Mouse (Mus musculus) c-Kit-positive CD71-positive TER-119-positive erythroid progenitor cells, embryonic 14.5 days (primary cell): ENCODE data around the gene 2410004B18Rik.

Experiments
- DNase-seq: peaks from one replicate; pipeline ENCODE4 v3.0.0-alpha.2; 2013; ENCODE audit warnings: low spot score

The 2410004B18Rik gene

DNA sequence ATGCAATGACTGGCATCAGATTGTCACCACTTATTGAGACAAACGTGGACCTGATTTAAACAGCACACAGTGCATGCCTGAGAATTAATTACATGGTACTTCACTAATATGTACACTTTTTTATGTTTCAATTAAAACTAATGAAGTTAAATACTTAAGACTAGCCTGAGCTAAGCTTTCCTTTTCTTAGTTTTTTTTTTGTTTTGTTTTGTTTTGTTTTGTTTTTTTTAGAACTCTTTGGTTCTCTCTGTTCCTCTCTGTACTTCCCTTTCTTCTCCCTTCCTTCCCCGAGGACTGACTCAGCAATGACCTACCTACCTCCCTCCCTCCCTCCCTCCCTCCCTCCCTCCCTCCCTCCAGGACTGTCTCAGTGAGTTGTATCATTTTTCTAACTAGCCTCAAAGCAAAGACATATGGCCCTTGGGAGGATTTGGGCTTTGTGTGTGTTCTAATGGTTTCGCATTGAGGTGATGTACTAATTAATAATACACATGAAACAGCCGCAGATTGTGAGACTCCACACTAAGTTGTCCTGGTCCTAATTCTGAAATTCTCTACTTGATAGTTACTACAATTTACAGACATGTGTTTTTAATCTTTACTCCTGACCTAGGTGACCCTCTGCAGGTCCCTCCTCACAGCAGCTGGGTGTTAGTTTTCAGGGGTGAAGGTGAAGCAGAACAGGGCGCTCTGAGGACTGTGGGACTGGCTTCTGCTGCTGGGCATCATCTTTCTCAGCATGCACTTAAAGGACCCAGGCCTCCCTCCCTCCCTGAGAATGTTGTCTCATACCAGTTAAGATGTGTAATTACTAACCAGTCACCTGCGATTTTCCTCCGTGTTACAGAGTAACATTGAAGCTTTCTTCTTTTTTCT lies 8.1 kb upstream of the 2410004B18Rik start:
- DNase-seq = no peak

DNA sequence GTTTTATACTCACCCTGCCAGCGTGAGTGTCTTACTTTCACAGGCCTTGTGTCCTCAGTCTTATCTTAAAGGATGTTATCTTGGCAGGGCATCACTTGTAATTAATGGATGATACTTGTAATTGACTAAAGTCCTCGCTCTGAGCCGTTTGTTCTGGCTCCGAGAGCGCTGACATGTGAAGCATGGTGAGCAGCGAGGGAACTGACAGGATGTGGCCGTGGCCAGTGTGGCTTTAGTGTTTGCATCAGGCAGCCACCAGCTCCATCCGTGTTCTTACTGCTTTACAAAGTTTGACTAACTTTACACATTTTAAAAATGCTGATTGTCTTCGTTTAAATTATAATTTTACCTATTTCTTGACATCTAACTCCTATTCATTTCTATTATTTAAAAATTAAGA lies 4.0 kb upstream of the 2410004B18Rik start:
- no peak for DNase-seq

DNA sequence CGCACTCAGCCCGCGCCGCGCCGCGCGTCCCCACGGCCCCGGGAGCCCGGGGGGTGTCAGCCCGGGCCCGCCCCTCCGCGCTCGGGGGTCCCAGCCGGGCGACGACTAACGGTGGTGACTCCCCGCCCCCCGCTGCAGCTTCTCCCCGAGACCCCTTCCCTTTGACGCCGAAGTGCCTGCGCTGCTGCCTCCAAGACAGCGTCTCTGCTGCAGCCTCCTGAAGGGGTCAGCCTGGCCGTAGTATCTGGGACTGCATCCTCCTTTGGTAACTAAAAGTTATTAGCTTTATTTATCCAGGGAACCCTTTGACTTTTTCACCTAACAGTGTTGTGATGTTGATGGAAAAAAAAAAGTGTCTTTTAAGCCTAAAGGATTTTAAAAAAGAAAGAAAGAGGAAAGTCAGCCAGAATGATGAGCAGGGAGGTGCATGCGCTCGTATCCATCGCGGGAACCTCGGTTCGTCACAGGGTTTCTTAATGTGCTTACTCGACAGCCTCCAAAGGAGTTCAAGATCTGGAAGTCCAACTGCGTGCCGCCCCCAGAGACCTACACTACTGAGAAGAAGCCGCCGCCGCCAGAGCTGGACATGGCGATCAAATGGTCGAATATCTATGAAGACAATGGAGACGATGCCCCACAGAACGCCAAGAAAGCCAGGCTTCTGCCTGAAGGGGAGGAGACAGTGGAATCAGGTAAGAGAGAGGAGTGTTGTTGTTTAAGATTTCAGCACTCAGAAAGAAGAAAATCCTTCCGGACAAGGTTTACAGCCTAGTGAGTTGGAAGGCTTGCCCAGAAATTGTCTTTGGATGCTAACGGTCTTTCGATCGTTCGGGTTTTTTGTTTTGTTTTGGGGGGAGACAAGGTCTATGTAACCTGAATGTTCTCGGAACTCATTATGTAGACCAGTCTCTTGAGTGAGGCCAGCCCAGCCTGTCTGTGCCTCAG lies 863 bp downstream of the 2410004B18Rik start:
- DNase-seq = no peak

DNA sequence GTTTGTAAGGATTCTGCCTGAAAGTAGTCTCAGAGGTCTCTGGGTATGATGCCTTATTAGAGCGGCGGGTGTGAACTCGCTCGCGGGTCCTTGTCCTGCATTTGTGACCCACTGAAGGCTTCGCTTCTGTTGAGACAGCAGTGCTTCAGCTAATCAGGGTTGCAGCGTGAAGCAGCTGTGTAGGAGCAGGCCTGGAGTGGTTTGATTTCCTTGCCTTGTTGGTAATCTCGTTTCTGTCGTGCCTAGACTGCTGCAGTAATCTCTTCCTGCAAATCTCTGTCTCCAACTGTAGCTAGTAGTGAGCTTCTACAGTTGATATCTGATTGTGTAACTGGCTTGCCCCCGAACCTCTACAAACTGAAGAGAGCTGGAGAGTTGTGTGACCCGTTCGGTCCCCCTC lies 1.6 kb downstream of the 2410004B18Rik start:
- no peak for DNase-seq

DNA sequence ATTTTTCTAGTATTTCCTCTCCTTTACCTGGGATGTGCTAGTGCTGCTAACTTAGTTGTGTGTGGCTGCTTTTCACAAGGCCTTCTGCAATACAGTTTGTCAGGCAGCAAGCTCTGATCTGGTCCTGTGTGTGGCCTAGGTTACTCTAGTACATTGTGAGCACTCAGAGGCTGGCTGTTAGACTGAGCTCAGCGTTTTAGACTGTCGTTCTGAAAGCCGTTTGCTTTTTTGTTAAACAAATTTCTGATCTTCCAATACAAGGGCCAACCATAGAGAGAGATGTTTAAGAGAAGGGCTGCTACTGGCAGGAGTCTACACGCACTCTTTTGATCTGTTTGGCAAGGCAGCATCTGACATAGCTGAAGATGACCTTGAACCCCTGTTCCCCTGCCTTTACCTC lies 2.2 kb downstream of the 2410004B18Rik start:
- no peak for DNase-seq

DNA sequence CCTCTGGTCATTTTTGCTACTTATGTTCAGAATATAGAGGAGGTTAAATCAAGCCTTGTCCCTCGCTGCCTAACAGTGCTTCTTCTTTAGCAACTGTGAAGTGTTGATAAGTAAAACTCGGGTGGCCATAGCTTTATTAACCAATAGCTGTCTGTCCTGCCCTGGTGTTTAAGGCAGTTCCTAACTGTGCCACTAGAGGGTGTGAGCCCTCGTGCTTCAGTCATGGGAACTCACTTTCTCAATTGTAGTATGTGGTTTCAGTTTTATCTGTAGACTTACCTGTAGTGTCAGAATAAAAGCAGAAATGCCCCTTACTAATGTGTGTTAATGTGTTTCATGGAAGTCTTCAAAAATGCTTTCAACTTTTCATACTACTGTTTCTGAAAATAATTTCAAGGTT lies 4.2 kb downstream of the 2410004B18Rik start:
- DNase-seq = peak; percentile 82

DNA sequence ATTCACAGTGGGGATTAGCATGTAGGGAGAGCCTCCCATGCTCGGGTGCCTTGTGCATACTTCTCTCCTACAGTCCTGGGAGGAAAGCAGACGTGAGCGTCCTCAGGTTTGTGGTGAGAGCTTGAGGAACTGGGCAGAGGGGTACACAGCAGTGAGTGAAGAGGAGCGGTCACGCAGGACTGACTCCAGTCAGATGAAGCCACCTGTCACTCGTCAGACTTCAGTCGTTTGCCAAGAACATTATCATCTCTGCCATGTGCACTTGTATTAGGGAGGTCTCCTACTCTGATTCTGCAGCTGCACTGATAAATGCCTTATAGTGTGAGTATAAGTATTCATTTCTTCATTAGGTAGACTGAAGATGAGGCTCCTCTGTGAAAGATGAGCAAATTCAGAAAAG lies 6.5 kb downstream of the 2410004B18Rik start:
- DNase-seq = no peak

DNA sequence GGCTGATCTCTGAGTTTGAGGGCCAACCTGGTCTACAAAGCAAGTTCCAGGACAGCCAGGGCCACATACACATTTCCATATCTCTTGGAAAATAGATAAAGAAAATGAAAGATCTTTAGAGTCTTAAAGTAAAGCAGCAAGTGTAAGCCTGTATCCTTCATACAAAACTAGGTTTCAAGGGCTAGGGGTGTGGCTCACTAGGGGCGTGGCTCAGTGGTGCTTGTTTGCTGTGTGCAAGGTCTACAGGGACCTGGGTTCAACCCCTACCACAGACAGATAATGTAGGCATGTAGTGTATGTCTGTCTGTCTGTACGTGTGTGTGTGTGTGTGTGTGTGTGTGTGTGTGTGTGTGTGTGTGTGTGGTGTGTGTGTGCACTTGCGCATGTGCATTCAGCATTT lies 8.1 kb downstream of the 2410004B18Rik start:
- DNase-seq = no peak

DNA sequence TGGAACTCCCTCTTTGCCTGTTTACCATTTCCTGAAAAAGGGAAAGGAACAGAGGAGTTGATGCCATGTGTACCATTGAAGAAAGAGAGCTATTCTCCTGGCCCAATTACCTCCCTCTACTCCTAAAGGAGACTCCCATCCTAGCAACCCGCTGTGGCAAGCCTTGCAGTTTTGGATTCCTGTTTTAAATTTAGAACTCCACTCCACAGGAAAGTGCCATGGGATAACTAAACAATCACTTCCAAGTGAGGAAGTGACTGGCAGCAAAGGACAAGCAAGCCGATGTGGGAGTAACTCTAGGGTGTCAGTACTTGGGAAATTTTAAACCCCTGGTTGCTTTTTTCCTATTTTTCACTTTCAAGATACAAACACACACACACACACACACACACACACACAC lies 8.8 kb downstream of the 2410004B18Rik start:
- DNase-seq = no peak

DNA sequence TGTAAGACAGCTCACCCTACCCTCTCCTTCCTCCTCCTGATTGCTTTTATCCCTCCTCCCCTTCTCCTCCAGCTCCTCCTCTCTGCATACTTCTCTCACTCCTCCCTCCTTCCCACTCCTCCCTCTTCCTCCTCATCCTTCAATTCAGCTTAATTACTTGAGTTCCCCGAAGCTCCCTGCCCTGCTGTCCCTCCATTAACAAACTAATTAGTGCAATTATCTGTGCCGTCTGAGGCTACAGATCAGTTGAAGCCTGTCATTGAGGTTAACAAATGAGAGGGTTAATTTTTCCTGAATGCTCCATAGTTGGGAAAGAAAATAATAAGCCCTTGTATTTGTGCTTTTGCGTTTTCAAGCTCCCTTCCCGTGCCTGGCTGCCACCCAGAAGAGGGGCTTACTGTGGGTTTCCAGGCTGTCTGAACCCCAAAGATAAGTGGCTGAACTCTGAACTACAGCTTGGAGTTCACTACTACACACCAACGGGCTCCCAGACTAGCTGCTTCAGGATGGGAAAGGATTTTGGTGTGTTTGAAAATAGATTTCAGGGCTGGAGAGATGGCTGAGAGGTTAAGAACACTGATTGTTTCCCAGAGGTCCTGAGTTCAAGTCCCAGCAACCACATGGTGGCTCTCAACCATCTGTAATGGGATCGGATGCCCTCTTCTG lies 9.9 kb downstream of the 2410004B18Rik start:
- no peak for DNase-seq

DNA sequence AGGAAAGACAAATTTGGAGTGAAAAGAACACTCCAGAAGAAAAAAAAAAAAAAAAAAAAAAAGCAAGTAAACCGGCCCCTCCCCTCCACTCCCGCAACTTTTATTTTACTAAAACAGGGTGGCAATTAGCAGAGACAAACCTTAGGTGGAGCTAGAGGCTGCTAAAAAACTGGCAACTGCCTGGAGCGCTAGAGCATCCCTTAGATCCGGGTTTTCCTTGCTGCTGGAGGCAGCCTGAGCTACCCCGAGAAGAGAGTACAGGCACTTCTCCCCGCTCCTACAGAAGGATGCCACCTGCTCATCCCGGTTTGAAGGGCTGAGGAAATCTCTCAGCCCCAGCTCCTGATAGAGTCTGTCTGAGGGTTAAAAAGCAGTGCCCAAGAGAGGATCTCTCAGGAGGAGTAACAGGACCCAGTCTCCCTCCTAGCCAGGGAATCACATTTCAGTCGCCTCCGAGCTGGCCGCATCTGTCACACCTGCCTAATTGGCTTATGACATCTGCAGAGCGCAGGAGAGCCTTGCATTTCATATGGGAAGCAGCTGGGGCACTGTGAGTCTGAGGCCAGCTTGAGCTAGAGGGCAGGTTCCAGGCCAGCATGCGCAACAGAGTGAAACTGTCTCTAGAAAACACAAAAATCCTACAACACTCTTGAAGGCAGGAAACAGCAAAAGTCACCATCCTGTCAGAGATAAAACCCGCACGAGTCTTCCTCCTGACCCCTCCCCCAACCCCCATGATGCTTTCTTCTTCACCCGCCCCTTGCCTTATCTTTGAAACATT lies 12.4 kb downstream of the 2410004B18Rik start:
- peak; percentile 57 for DNase-seq

DNA sequence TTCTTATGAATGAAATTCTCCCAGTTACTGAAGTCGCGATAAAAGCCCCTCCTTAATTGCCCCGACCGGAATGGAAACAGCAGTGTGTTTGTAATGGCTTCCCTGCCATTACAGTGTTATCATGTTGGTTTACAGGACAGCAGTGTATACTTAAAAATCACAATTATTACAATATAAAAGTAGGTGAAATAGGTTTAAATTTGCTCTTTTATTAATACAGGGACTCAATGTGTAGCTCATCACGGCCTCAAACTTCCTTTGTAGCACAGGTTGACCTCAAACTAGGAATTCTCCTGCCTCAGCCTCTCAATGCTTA lies 13.0 kb downstream of the 2410004B18Rik start:
- no peak for DNase-seq

DNA sequence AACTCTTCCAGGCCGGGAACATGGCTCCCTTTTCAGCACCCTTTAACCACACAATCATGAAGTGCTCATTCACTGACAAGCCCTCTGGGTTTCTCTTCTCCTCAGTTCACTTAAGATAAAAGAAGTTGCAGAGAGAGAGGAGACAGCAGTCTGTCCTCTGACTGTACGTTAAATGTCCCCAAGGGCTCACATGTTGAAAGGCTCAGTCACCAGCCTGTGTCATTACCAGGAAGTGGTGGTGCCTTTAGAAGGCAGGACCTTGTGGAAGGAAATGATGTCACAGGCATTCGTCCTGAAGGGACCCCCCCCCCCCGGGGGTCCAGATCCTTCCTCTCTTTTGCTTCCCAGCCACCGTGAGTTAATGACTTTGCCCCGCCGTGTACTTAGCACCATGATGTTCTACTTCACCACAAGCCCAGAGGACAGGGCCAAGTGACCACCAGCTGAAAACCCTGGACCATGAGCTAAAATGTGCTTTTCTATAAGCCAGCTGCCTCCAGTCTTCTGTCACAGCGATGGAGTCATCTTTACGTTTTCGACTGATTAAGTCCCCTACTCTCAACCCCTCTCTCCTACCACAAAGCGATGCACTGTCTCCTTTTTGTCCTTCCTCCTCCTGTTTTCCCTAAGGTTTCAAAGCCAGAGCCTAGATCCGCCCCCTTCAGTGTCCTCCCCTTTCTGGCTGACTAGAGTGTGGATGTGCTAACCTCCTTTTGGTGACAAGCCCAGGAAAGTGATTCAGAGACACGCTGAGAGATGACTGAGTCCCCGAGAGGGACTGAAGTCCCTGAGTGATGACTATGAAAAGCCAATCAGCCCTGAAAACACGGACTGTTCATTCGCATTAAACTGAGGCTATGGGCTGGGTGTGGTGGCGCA lies 13.7 kb downstream of the 2410004B18Rik start:
- DNase-seq = no peak

DNA sequence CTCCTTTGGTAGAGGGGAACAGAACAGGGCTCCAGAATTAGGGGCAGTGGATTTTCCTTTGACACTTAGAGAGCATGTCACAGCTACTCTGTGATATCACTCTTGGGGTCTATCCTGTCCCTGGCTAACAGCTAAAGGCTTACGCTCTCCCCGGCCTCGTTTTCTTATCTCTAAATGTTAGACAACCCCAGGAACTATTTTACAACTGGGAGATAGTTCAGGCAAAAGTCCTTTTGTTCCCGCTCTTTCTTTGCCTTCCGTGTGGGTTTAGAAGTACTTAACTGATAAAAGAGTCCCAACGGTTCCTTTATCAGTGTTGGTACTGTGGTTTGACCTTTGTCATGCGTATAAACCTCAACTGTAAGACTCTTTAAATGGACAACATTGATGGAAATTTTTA lies 15.1 kb downstream of the 2410004B18Rik start:
- no peak for DNase-seq

DNA sequence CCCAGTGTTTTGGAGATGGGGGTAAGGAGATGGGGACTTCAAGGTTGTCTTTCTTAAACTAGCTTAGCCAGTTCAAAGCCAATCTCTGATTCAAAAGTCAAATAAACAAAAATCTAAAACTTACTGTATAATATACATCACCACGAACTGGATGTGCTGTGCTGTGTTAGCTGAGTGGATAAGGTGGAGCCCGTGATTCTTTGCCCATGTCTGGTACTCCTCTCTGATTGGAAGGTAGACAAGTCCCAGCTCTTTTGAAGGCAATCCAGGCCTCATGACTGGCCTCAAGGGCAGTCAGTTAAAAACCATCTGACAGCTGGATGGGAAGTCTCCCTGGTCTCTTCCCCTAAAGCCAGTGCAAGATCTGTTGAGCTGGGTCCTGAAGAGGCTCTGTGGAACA lies 15.6 kb downstream of the 2410004B18Rik start:
- DNase-seq = no peak

DNA sequence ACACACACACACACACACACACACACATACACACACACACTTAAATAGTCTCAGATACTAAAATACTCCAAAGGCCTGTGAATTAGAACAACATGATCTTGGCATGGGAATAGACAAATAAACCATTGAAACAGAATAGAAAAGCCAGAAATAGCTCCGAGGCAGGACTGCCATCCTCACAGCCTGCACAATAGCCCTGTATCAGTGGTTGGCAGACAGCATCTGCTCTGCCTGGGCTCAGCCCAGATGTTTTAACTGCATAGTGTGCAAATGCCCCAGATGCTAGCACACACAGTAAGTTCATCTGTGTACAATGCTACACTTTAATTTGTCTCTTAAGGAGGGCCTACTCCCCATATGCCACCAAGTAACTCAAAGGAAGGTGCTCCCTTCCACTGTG lies 22.0 kb downstream of the 2410004B18Rik start:
- DNase-seq = no peak

DNA sequence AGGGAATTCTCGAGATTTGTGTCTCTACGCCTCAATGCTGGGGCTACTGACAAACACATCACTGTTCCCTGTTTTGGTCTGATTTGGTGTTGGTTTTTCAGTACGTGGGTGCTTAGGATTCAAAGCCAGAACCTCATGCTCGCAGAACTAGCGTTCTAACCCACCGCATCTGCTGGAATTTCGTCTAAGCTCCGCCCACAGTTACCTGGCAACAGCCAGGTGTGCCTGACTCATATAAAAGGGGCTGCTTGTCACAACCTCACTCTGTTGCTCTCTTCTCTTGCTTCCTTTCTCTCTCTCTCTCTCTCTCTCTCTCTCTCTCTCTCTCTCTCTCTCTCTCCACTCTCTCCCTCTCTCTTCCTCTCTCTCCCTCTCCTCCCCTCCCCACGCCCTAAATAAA lies 24.6 kb downstream of the 2410004B18Rik start:
- DNase-seq = no peak

DNA sequence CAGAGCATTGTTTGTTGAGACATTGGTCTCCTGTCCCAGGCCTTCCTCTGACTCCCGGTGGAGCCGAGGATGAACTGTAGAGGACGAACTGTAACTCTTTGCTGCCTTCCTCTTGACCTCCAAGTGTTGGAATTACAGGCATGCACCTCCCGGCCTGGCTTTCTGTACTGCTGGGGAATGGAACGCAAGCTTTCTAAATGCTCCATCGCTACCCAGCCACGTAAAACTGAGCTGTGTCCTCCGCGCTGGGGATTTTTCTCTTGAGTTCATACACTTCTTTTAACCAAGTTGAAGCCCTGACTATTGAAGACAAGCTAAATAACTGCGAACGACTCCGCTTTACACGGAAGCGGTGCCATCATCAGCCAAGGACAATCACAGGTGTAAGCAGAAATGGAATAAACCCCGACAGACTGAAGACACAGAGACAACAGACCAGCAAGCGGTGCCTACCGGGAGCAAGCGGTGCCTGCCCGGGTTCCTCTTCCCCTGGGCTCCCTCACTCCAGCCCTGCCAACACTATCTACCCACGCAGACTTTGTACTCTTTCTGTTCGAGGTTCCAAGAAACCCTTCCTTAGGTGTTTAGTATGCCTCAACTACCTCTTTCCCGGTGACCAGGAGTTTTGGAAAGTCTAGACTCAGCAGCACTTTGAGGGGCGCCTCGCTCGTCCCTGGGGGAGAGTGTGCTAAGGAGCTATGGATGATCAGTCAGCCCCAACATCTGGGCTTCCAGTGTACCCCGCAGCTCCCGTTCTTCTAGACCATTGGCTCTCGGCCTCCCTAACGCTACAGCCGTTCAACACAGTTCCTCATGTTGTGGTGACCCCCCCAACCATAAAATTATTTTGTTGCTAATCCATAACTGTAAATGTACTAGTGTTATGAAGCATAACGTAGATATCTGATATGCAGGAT lies 25.5 kb downstream of the 2410004B18Rik start:
- DNase-seq = no peak

DNA sequence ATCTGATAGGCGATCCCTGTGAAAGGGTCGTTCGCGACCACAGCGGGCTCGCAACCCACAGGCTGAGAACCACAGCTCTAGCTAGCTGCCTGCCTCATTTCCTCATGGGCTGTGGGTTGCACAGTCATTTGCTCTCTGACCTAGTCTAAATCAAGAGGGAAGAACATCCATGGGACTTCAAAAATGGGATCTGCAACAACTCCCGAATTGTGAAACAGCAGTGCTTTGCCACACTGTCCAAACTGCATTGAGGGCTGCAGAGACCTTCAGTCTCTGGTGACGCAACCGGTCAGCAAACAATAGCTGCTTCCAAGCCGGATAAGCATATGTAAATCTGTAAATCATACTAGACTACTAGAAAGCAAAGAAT lies 26.2 kb downstream of the 2410004B18Rik start:
- no peak for DNase-seq

DNA sequence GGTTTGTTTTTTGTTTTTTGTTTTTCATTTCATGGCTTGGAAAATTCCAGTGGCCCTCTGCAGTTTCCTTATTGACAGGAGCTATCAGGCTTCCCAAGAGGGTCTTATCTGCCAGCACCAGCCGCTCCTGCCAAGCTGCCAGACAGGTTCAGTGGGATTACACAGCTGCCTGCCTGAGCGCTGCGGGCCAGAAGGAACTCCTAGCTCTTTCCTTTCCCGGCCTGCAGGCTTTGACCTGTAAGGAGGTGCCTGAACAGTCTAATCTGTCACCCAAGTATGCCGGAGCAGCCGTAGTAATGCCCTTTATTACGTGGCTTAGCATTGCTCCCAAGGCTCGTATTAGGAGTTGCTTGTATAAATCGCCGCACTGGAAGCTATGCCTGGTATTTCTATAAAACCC lies 26.7 kb downstream of the 2410004B18Rik start:
- DNase-seq = no peak
